Mouse (Mus musculus) small intestine, adult 2 months (tissue): ENCODE measurements around the gene Terf2. TPM values are rescaled to one million over a fixed set of nuclear protein-coding genes. Genes with fewer than 3 reads are reported as not detected.

Experiments
- H3K27ac ChIP-seq: fragments of 200-500 bp; 2 replicates; pipeline ENCODE4 v1.5.1; 2012; ENCODE audit warnings: low read depth, low read length, control low read depth, inconsistent platforms; ENCODE audit not compliant: insufficient read depth
- H3K27me3 ChIP-seq: fragments of 200-500 bp; 2 replicates; pipeline ENCODE4 v1.6.1; 2012; ENCODE audit warnings: mild to moderate bottlenecking, moderate library complexity, low read length, inconsistent platforms; ENCODE audit not compliant: control insufficient read depth, insufficient read depth
- H3K36me3 ChIP-seq: fragments of 200-500 bp; 2 replicates; pipeline ENCODE4 v1.6.1; 2012; ENCODE audit warnings: mild to moderate bottlenecking, low read length, control low read depth, inconsistent platforms; ENCODE audit not compliant: control insufficient read depth, insufficient read depth
- H3K4me1 ChIP-seq: fragments of 200-500 bp; 2 replicates; pipeline ENCODE4 v1.6.1; 2012; ENCODE audit warnings: low read length, inconsistent platforms, mixed read lengths; ENCODE audit not compliant: control insufficient read depth, insufficient read depth, insufficient read length
- H3K4me3 ChIP-seq: fragments of 200-500 bp; 2 replicates; pipeline ENCODE4 v1.5.1; 2012; ENCODE audit warnings: low read depth, mild to moderate bottlenecking, control low read depth, inconsistent platforms, low read length, moderate library complexity
- CTCF ChIP-seq: fragments of 200-500 bp; IDR thresholded peaks from 2 replicates; pipeline ENCODE4 v1.5.1; 2012; ENCODE audit warnings: low read depth, mild to moderate bottlenecking, control low read depth, inconsistent platforms, low read length, moderate library complexity, mixed read lengths; ENCODE audit not compliant: insufficient replicate concordance, insufficient read length; ENCODE audit errors: extremely low read depth
- POLR2A ChIP-seq: fragments of 200-500 bp; IDR thresholded peaks from 2 replicates; pipeline ENCODE4 v1.6.1; 2012; ENCODE audit warnings: low read depth, mild to moderate bottlenecking, control low read depth, inconsistent platforms, low read length, moderate library complexity
- WGBS: fragments of 180-500 bp; shearing (Covaris S2); methylation state at CpG from one replicate; pipeline ENCODE4 v1.1.7; 2018; 5-methylcytosine and 5-hydroxymethylcytosine counted together
- polyA plus RNA-seq: library from polyadenylated mRNA; depleted of rRNA; stranded (reverse); fragments of >200 nt; gene quantifications from 2 replicates; pipeline ENCODE4 v1.2.3, GENCODE M21; 2012

Terf2 gene
- polyA plus RNA-seq, 1 experiment, result 4.5 TPM

- no peak for TF ChIP-seq POLR2A
- TF ChIP-seq CTCF, result no peak
These were observed 25.4 kb upstream of the Terf2 start for GRCm38 (mm10) chr8:107121681-107122291.

GRCm38 (mm10) chr8:107120806-107121205 is 24.5 kb upstream of the Terf2 start:
- no peak overlapping the region for H3K27ac ChIP-seq
- no peaks in the 10 kb centered on the region for H3K27me3 ChIP-seq
- peaks cover 19% of the 10 kb centered on the region for H3K4me1 ChIP-seq
- no peaks in the 10 kb centered on the region for H3K36me3 ChIP-seq
- TF ChIP-seq CTCF (peak; percentile 11; the same call in 1 of the 2 replicates), POLR2A (no peak)
- no peak overlapping the region for H3K4me3 ChIP-seq

More at GRCm38 (mm10) chr8:107121681-107122291, 25.4 kb upstream of the Terf2 start:
- 76% methylated on average over 7 of the region's 7 CpGs for WGBS
- no peaks in the 10 kb centered on the region for H3K27me3 ChIP-seq
- H3K36me3 ChIP-seq, result no peaks in the 10 kb centered on the region
- peaks cover 14% of the 10 kb centered on the region for H3K4me1 ChIP-seq
- H3K4me3 ChIP-seq, result no peak overlapping the region
- no peak overlapping the region for H3K27ac ChIP-seq

GRCm38 (mm10) chr8:107119412-107119811 is 23.1 kb upstream of the Terf2 start:
- peaks cover 24% of the 10 kb centered on the region for H3K4me1 ChIP-seq
- peak overlapping the region; percentile 89 for H3K27ac ChIP-seq

GRCm38 (mm10) chr8:107118803-107119233 is 22.5 kb upstream of the Terf2 start:
- TF ChIP-seq CTCF, result no peak
- H3K4me3 ChIP-seq, result no peak overlapping the region
- peaks cover 24% of the 10 kb centered on the region for H3K4me1 ChIP-seq
- WGBS, result 21% methylated on average over 7 of the region's 7 CpGs
- H3K27ac ChIP-seq, result peak overlapping the region; percentile 89
- no peaks in the 10 kb centered on the region for H3K27me3 ChIP-seq
- H3K36me3 ChIP-seq, result no peaks in the 10 kb centered on the region

More at GRCm38 (mm10) chr8:107119412-107119811, 23.1 kb upstream of the Terf2 start:
- no peak for TF ChIP-seq POLR2A
- TF ChIP-seq CTCF, result no peak
- Histone ChIP-seq H3K4me3 (no peak overlapping the region), H3K36me3 (no peaks in the 10 kb centered on the region), H3K27me3 (no peaks in the 10 kb centered on the region)
- WGBS, result 31% methylated on average over 9 of the region's 9 CpGs

- 4% methylated on average over 2 of the region's 2 CpGs for WGBS
- H3K4me3 ChIP-seq, result no peak overlapping the region
- H3K27me3 ChIP-seq, result no peaks in the 10 kb centered on the region
- TF ChIP-seq POLR2A (no peak), CTCF (no peak)
- H3K27ac ChIP-seq, result no peak overlapping the region
- H3K36me3 ChIP-seq, result no peaks in the 10 kb centered on the region
- peaks cover 24% of the 10 kb centered on the region for H3K4me1 ChIP-seq
These were observed 20.7 kb upstream of the Terf2 start for GRCm38 (mm10) chr8:107117019-107117418.

- 3% methylated on average over 11 of the region's 11 CpGs for WGBS
- Histone ChIP-seq H3K27ac (peak overlapping the region; percentile 86), H3K4me3 (no peak overlapping the region), H3K36me3 (no peaks in the 10 kb centered on the region), H3K27me3 (no peaks in the 10 kb centered on the region), H3K4me1 (peaks cover 24% of the 10 kb centered on the region)
- no peak for TF ChIP-seq POLR2A
- peak; percentile 71; the same call in 1 of the 2 replicates for TF ChIP-seq CTCF
These were observed 19.7 kb upstream of the Terf2 start for GRCm38 (mm10) chr8:107116023-107116422.

GRCm38 (mm10) chr8:107115008-107115320 is 18.6 kb upstream of the Terf2 start:
- Histone ChIP-seq H3K4me1 (peaks cover 24% of the 10 kb centered on the region), H3K27me3 (no peaks in the 10 kb centered on the region), H3K36me3 (no peaks in the 10 kb centered on the region), H3K4me3 (peak overlapping the region; percentile 25; the same call in 1 of the 2 replicates), H3K27ac (peak overlapping the region; percentile 49; the same call in 1 of the 2 replicates)
- WGBS, result 39% methylated on average over 10 of the region's 10 CpGs
- TF ChIP-seq POLR2A, result no peak
- no peak for TF ChIP-seq CTCF
